Mouse (Mus musculus) thymus, postnatal 36 days (tissue): ENCODE results near the gene Mpdz.

ENCODE experiments used
- DNase-seq, 2 experiments: peaks; one replicate each; pipeline ENCODE4 v3.0.0; 2022; ENCODE audit warnings: mixed read lengths in 2 of 2

Mpdz gene

GRCm38 (mm10) chr4:81442078-81442981 lies at the start of gene Mpdz:
Gene Mpdz, minus strand, starts transcription at chr4:81442815.
- no peak for DNase-seq

GRCm38 (mm10) chr4:81490556-81490955 lies 47.9 kb upstream of the Mpdz start:
- no peak for DNase-seq

GRCm38 (mm10) chr4:81484603-81485002 lies 42.0 kb upstream of the Mpdz start:
- no peak for DNase-seq

- DNase-seq: no peak
Measured at GRCm38 (mm10) chr4:81483887-81484602, 41.4 kb upstream of the Mpdz start.

GRCm38 (mm10) chr4:81483159-81483558 lies 40.5 kb upstream of the Mpdz start:
- DNase-seq: no peak

- DNase-seq: no peak
Measured at GRCm38 (mm10) chr4:81466821-81467220, 24.2 kb upstream of the Mpdz start.

GRCm38 (mm10) chr4:81465172-81465571 lies 22.6 kb upstream of the Mpdz start:
- no peak for DNase-seq

GRCm38 (mm10) chr4:81462253-81462652 lies 19.6 kb upstream of the Mpdz start:
- DNase-seq: no peak

- no peak for DNase-seq
Measured at GRCm38 (mm10) chr4:81458921-81459320, 16.3 kb upstream of the Mpdz start.

- no peak for DNase-seq
Measured at GRCm38 (mm10) chr4:81453806-81454205, 11.2 kb upstream of the Mpdz start.

GRCm38 (mm10) chr4:81452183-81452582 lies 9.6 kb upstream of the Mpdz start:
- no peak for DNase-seq

- DNase-seq: no peak
Measured at GRCm38 (mm10) chr4:81449413-81449812, 6.8 kb upstream of the Mpdz start.

GRCm38 (mm10) chr4:81443566-81443965 lies 951 bp upstream of the Mpdz start:
- DNase-seq: no peak

- no peak for DNase-seq
Measured at GRCm38 (mm10) chr4:81433961-81434360, 8.7 kb downstream of the Mpdz start.

GRCm38 (mm10) chr4:81430826-81431225 lies 11.8 kb downstream of the Mpdz start:
- DNase-seq: no peak

GRCm38 (mm10) chr4:81430105-81430504 lies 12.5 kb downstream of the Mpdz start:
- DNase-seq: no peak

GRCm38 (mm10) chr4:81429670-81430069 lies 12.9 kb downstream of the Mpdz start:
- no peak for DNase-seq

- DNase-seq: no peak
Measured at GRCm38 (mm10) chr4:81423556-81423955, 19.1 kb downstream of the Mpdz start.

GRCm38 (mm10) chr4:81421621-81422020 lies 21.0 kb downstream of the Mpdz start:
- DNase-seq: no peak

- no peak for DNase-seq
Measured at GRCm38 (mm10) chr4:81415324-81416026, 27.1 kb downstream of the Mpdz start.

- DNase-seq: no peak
Measured at GRCm38 (mm10) chr4:81414684-81415323, 27.8 kb downstream of the Mpdz start.

- DNase-seq: no peak
Measured at GRCm38 (mm10) chr4:81396883-81397282, 45.7 kb downstream of the Mpdz start.

- no peak for DNase-seq
Measured at GRCm38 (mm10) chr4:81392869-81393268, 49.7 kb downstream of the Mpdz start.
